Mouse (Mus musculus) embryonic facial prominence, embryonic 12.5 days (tissue): ENCODE measurements around the gene Serhl. TPM values are rescaled to one million over a fixed set of nuclear protein-coding genes. Genes with fewer than 3 reads are reported as not detected.

ENCODE experiments used
- ATAC-seq: fragments of 200-750 bp; cut with Nextera tagmentation; 2 replicates; pipeline ENCODE4 v1.8.0; 2017; ENCODE audit not compliant: insufficient number of reproducible peaks, insufficient read depth, low FRiP score, low TSS enrichment
- H3K27ac ChIP-seq: fragments of 300-500 bp; sonication (generic); 2 replicates; pipeline ENCODE4 v1.5.1; 2016; ENCODE audit warnings: mild to moderate bottlenecking
- H3K27me3 ChIP-seq: fragments of 300-500 bp; sonication (generic); 2 replicates; pipeline ENCODE4 v1.6.1; 2016; ENCODE audit warnings: mild to moderate bottlenecking, moderate library complexity
- H3K36me3 ChIP-seq: fragments of 300-500 bp; sonication (generic); 2 replicates; pipeline ENCODE4 v1.6.1; 2016; ENCODE audit warnings: mild to moderate bottlenecking
- H3K4me1 ChIP-seq: fragments of 300-500 bp; sonication (generic); 2 replicates; pipeline ENCODE4 v1.6.1; 2016
- H3K4me2 ChIP-seq: fragments of 300-500 bp; sonication (generic); replicated peaks from 2 replicates; pipeline ENCODE4 v1.6.1; 2016; ENCODE audit warnings: mild to moderate bottlenecking, moderate library complexity
- H3K4me3 ChIP-seq: fragments of 300-500 bp; sonication (generic); 2 replicates; pipeline ENCODE4 v1.5.1; 2016; ENCODE audit warnings: mild to moderate bottlenecking
- H3K9ac ChIP-seq: fragments of 300-500 bp; sonication (generic); 2 replicates; pipeline ENCODE4 v1.6.1; 2016; ENCODE audit warnings: mild to moderate bottlenecking, moderate library complexity
- H3K9me3 ChIP-seq: fragments of 300-500 bp; sonication (generic); 2 replicates; pipeline ENCODE4 v1.6.1; 2016; ENCODE audit warnings: mild to moderate bottlenecking, moderate library complexity
- WGBS: fragments of 180-500 bp; shearing (Covaris S2); methylation state at CpG from one replicate; pipeline ENCODE4 v1.1.7; 2016; 5-methylcytosine and 5-hydroxymethylcytosine counted together
- polyA plus RNA-seq: library from polyadenylated mRNA; unstranded; fragments of >200 nt; fragmentation: Nextera tagmentation; extraction: Ambion mirVana; gene quantifications from 2 replicates; pipeline ENCODE4 v1.2.1, GENCODE M21; 2016

Serhl gene
- polyA plus RNA-seq, 1 experiment from 2014 or later, result 56.2 TPM

DNA sequence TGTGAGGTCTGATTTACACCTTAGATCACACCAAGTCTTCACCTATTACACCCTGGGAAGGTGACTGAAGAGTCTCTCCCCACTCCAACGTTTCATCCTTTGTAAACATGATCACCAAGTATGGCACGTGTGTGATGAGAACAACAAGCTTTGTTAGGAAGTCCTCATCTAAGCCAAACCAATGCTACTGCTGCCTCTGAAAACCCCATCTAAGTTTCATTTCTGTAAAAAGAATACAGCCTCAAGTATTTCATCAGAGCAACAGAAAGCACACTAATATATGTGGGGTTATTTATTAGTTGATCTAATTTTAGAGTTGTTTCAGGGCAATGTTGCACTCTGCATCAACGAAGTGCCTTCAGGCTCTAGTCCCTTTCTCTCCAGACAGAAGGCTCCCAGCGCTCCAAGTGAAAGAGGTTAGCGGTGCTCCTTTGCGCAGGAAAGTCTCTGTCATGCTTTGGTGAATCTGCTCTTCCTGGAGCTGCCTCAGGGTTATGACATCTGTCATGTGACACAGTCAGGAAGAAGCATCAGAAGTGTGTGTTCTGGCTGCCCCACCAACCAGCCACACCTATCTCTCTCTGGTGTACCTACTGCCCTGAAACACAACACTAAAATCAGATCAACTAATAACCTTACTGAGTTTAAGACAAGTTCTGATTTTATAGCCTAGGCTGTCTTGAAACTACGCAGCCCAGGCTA is 40.4 kb downstream of the Serhl start:
- H3K9me3 ChIP-seq, result no peaks in the 10 kb centered on the region
- H3K27me3 ChIP-seq, result no peaks in the 10 kb centered on the region
- WGBS, result 95% methylated on average over 7 of the region's 7 CpGs
- no peak overlapping the region for H3K27ac ChIP-seq
- peaks cover 92% of the 10 kb centered on the region for H3K36me3 ChIP-seq
- no peaks in the 10 kb centered on the region for H3K4me1 ChIP-seq
- no peak overlapping the region for H3K4me2 ChIP-seq
- no peak overlapping the region for H3K4me3 ChIP-seq
- ATAC-seq, result no peak
- no peak overlapping the region for H3K9ac ChIP-seq

DNA sequence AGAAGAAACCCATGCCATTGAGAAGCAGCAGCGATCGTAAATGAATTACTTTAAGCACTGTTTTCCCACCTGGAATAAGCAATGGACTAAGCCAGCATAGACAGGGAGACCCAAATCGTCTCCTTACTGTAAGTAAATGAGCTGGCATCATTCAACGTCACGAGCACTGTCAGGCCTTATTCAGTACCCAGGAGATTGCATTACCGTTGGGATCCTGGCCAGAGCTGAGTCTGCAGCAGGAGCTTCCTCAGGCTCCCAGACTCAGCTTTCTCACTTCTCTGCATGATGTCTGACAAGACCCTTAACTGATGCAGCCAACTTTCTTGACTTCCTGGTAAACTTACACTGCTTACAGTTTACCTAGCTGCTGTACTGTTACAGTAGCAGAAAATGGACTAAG is 45.4 kb downstream of the Serhl start:
- H3K36me3 ChIP-seq, result peaks cover 86% of the 10 kb centered on the region
- H3K27ac ChIP-seq, result no peak overlapping the region
- no peaks in the 10 kb centered on the region for H3K27me3 ChIP-seq
- H3K4me3 ChIP-seq, result no peak overlapping the region
- WGBS, result 88% methylated on average over 6 of the region's 6 CpGs
- no peak for ATAC-seq
- H3K4me2 ChIP-seq, result no peak overlapping the region
- no peaks in the 10 kb centered on the region for H3K9me3 ChIP-seq
- no peak overlapping the region for H3K9ac ChIP-seq
- no peaks in the 10 kb centered on the region for H3K4me1 ChIP-seq

DNA sequence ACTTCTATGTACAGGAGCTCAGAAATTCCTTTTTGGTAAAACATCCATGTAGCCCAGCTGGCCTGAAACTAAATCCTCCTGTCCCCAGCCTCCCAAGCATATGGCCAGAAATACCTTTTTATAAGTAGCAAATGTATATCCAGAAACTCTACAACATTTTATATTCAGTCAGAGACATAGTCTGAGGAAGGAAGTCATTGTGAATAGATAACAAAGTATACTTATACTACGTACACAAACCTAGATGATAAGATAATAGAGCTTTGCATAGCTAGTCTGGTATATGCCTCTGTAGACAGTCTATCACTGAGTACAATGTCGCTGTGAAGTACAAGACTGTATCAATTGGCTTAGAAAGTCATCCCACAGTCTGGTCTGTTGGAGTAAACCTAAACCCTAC is 46.3 kb downstream of the Serhl start:
- no peaks in the 10 kb centered on the region for H3K9me3 ChIP-seq
- no peak for ATAC-seq
- H3K4me1 ChIP-seq, result no peaks in the 10 kb centered on the region
- no peak overlapping the region for H3K27ac ChIP-seq
- no peaks in the 10 kb centered on the region for H3K27me3 ChIP-seq
- no peak overlapping the region for H3K4me2 ChIP-seq
- H3K36me3 ChIP-seq, result peaks cover 78% of the 10 kb centered on the region
- no peak overlapping the region for H3K9ac ChIP-seq
- 91% methylated on average over 2 of the region's 2 CpGs for WGBS
- H3K4me3 ChIP-seq, result no peak overlapping the region

DNA sequence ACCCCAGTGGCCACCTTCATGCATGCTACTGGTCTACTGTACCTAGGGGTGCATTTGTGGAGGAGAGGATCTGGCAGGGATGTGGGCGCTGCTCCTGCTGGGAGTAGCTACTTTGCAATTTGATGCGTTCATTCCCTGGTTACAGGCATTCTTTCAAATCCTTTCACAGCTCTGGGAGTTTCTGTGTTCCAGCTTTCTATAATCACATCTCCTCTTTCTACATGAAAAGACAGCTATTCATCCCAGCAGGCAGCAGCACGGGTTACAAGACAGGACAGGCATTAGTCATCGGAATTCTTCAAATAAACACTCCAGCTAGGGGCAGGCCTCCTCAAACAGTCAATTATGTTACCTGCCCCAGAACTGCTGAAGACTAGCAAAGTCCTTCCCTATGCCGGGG is 53.6 kb downstream of the Serhl start:
- WGBS, result 60% methylated on average over 5 of the region's 5 CpGs
- Histone ChIP-seq H3K27me3 (no peaks in the 10 kb centered on the region), H3K9me3 (no peaks in the 10 kb centered on the region), H3K4me3 (no peak overlapping the region), H3K27ac (peak overlapping the region; percentile 60), H3K9ac (no peak overlapping the region), H3K36me3 (peaks cover 37% of the 10 kb centered on the region), H3K4me1 (peaks cover 31% of the 10 kb centered on the region), H3K4me2 (no peak overlapping the region)
- ATAC-seq, result no peak

DNA sequence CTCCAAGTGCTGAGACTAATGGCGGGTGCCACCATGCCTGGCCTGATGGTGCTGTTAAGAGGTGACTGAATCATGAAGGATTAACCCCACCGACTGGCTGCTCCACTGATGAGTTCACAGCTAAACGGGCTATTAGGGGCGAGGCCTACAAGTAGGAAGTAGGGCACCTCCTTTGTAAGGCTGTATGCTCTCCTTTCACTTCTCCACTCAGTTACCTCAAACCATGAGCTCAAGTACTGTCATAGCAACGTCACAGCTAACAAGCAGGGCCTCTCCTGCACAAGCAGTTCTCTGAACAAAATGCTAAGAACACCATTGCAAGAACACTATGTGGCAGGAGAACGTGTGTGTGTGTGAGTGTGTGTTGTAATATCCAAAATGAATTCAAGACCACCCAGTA is 56.2 kb downstream of the Serhl start:
- H3K27ac ChIP-seq, result no peak overlapping the region
- peaks cover 32% of the 10 kb centered on the region for H3K36me3 ChIP-seq
- H3K27me3 ChIP-seq, result no peaks in the 10 kb centered on the region
- H3K4me1 ChIP-seq, result peaks cover 36% of the 10 kb centered on the region
- ATAC-seq, result no peak
- H3K9me3 ChIP-seq, result no peaks in the 10 kb centered on the region
- H3K4me3 ChIP-seq, result no peak overlapping the region
- H3K4me2 ChIP-seq, result no peak overlapping the region
- no peak overlapping the region for H3K9ac ChIP-seq
- 90% methylated on average over 6 of the region's 6 CpGs for WGBS

DNA sequence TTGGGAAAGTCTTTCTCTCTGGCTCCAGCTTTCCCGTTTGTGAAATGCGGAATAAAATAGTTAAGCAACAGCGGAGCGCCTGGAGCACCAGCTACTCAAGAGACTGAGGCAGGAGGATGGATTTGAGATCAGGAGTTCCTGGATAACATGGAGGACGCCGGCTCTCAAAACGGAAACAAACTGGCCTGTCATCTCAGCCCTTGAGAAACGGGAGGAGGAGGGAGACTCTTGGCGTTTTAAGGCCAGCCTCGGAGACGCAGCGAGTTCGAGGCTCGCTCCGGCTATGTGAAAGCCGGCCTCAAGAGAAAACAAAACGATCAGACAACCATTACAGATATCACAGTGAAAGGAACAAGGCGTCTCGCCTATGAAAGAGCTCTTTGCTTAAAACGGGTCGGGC is 59.1 kb downstream of the Serhl start:
- H3K4me2 ChIP-seq, result peak overlapping the region; percentile 85
- peak overlapping the region; percentile 97 for H3K27ac ChIP-seq
- H3K27me3 ChIP-seq, result no peaks in the 10 kb centered on the region
- H3K9ac ChIP-seq, result peak overlapping the region; percentile 84
- peak overlapping the region; percentile 71 for H3K4me3 ChIP-seq
- WGBS, result 3% methylated on average over 21 of the region's 21 CpGs
- ATAC-seq, result no peak
- peaks cover 21% of the 10 kb centered on the region for H3K4me1 ChIP-seq
- H3K9me3 ChIP-seq, result no peaks in the 10 kb centered on the region
- peaks cover 26% of the 10 kb centered on the region for H3K36me3 ChIP-seq

DNA sequence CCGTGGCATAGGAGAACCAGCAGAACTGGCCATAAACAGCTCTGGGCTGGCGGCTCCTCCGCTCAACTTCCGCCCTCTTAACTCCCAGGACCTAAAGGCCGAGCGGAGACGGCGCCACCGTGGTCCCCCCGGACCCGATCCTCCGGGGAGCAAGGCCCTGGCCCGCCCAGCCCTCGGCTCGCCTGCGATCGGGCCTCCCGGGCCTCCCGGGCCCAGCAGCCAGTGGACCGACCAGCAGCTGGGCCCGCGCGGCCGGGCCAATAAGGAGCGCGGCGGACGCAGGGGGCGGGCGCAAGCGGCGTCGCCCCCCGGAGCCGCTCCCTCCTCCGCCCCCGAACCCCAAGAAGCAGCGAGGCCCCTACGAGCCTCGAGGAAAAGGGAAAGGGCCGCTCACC is 59.5 kb downstream of the Serhl start:
- no peaks in the 10 kb centered on the region for H3K27me3 ChIP-seq
- H3K36me3 ChIP-seq, result peaks cover 26% of the 10 kb centered on the region
- H3K9ac ChIP-seq, result peak overlapping the region; percentile 84
- H3K27ac ChIP-seq, result peak overlapping the region; percentile 97
- no peaks in the 10 kb centered on the region for H3K9me3 ChIP-seq
- peak; percentile 80 for ATAC-seq
- H3K4me2 ChIP-seq, result peak overlapping the region; percentile 85
- peak overlapping the region; percentile 71 for H3K4me3 ChIP-seq
- H3K4me1 ChIP-seq, result peaks cover 18% of the 10 kb centered on the region
- 1% methylated on average over 41 of the region's 41 CpGs for WGBS

DNA sequence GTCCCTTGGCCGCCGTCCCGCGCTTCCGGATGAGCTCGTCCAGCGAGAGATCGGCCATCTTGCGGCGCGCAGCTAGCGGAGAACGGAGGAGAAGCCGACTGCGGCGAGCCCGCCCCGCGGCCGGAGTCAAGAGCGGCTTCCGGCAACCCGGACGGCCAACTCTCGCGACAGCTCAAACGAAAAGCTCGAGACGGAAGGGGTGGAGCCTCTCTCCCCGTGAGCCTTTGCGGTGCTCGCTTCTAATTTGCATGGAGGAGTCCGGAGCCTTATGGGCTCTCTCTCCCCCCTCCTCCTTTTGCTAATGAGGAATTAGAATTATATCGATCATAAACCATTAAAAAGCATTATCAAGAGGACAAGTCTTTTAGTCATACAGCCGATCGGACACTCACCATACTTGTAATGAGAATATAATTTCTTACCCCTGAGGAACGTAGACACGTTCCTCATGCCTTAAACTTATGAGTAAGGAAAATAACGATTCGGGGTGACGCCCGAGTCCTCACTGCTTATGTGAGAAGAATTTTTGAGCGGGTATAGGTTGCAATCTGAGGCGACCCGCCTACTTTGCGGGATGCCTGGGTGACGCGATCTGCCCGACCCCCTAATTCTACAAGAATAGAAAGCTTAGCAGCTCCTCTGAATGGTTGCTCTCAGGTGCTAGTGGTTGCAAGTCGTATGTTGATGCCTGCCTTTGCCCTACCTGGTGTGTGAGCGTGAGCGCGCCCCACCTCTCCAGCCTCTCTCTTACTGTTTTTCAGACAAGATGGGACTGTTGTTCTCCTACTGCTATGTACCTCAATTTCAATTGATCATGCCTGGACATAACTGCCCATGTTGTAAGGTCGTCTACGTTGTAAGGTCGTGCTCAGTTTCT is 60.1 kb downstream of the Serhl start, which contains the start of gene Poldip3:
Gene Poldip3, minus strand, starts transcription at position 189 of the 877 bp plus-strand sequence.
- Histone ChIP-seq H3K27ac (peak within 1 kb of the TSS; percentile 97), H3K4me2 (peak within 1 kb of the TSS; percentile 85), H3K4me1 (peaks cover 13% of the 10 kb centered on the region), H3K9me3 (no peaks in the 10 kb centered on the region), H3K4me3 (peak within 1 kb of the TSS; percentile 71), H3K27me3 (no peaks in the 10 kb centered on the region), H3K9ac (peak within 1 kb of the TSS; percentile 84), H3K36me3 (peaks cover 26% of the 10 kb centered on the region)
- WGBS, result under 1% methylated on average over 56 of the region's 56 CpGs
- ATAC-seq, result peak; percentile 89

DNA sequence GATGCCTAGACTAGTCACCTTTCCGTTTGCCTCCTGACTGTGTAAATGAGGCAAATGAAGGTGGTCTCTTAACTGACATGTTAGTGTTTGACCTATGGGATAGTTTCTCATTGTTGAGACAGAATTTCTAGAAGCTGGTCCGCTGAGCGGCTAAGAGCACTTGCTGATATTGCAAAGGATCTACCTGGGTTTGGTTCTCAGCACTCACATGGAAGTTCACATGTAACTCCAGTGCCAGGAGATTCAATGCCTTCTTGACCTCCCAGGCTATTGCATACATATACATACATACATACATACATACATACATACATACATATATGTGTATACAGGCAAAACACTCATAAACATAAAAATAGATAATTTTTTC is 60.8 kb downstream of the Serhl start:
- WGBS, result 15% methylated on average over 3 of the region's 3 CpGs

DNA sequence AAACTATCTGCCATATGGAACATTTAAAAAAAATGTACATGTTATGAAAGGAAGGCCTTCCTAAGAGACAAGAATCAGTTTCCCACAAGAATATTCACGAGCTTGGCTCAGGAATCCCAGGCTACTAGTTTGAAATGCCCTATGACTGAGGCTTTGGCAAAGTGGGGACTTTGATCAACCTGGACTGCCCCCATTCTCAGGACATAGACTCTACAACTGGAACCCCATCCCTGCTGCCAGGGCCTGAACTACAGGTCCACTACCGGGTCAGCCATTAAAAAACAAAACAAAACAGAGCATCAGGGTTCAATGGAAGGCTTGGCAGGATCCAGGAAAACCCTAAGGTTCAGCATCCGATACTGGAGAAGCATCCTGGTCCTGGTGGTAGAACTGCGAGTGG is 61.4 kb downstream of the Serhl start:
- H3K36me3 ChIP-seq, result peaks cover 20% of the 10 kb centered on the region
- no peaks in the 10 kb centered on the region for H3K27me3 ChIP-seq
- H3K9me3 ChIP-seq, result no peaks in the 10 kb centered on the region
- ATAC-seq, result no peak
- whole genome bisulfite sequencing, result 86% methylated on average over 4 of the region's 4 CpGs
- H3K4me2 ChIP-seq, result no peak overlapping the region
- H3K4me1 ChIP-seq, result peaks cover 12% of the 10 kb centered on the region; the same call in 1 of the 2 replicates
- H3K4me3 ChIP-seq, result no peak overlapping the region
- no peak overlapping the region for H3K27ac ChIP-seq
- H3K9ac ChIP-seq, result 0 out of 2 replicates have a peak overlapping the region, but pooled peaks have one; percentile 4

More for the DNA sequence above, 60.8 kb downstream of the Serhl start:
- peak overlapping the region; percentile 97 for H3K27ac ChIP-seq
- H3K4me3 ChIP-seq, result peak overlapping the region; percentile 71
- H3K27me3 ChIP-seq, result no peaks in the 10 kb centered on the region
- peaks cover 12% of the 10 kb centered on the region; the same call in 1 of the 2 replicates for H3K4me1 ChIP-seq
- ATAC-seq, result no peak
- peaks cover 26% of the 10 kb centered on the region for H3K36me3 ChIP-seq
- peak overlapping the region; percentile 43 for H3K4me2 ChIP-seq
- H3K9me3 ChIP-seq, result no peaks in the 10 kb centered on the region
- 0 out of 2 replicates have a peak overlapping the region, but pooled peaks have one; percentile 12 for H3K9ac ChIP-seq

DNA sequence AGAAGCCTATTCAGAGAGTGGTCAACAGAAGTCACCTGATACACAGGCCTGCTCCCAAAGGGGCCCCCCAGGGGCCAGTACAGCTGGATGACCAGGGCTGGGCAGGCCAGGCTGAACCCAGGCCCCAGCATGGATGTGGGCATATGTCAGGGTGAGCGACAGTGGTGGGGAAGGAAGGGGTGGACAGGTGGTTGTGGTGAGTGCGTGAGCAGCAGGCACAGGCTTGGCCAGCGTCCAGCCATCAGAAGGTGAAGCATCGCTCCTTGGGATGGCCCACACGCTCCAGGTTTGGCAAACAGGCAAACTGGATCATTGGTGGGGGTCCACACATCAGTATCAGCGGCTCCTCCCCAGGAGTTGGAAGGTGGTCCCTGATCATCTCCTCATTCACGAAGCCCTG is 65.0 kb downstream of the Serhl start:
- ATAC-seq, result no peak
- H3K4me1 ChIP-seq, result no peaks in the 10 kb centered on the region
- no peak overlapping the region for H3K4me2 ChIP-seq
- H3K36me3 ChIP-seq, result peaks cover 30% of the 10 kb centered on the region
- H3K27ac ChIP-seq, result no peak overlapping the region
- no peaks in the 10 kb centered on the region for H3K9me3 ChIP-seq
- H3K9ac ChIP-seq, result no peak overlapping the region
- WGBS, result 93% methylated on average over 7 of the region's 7 CpGs
- no peaks in the 10 kb centered on the region for H3K27me3 ChIP-seq
- no peak overlapping the region for H3K4me3 ChIP-seq
